Mouse (Mus musculus) midbrain, embryonic 15.5 days (tissue): ENCODE data around the gene Rreb1. TPM values are rescaled to one million over a fixed set of nuclear protein-coding genes. Genes with fewer than 3 reads are reported as not detected.

Experiments
- ATAC-seq: fragments of 200-750 bp; cut with Nextera tagmentation; replicated peaks from 2 replicates; pipeline ENCODE4 v1.8.0; 2017; ENCODE audit warnings: moderate TSS enrichment
- H3K27ac ChIP-seq: fragments of 300-500 bp; sonication (generic); 2 replicates; pipeline ENCODE4 v1.5.1; 2015; ENCODE audit warnings: mild to moderate bottlenecking, inconsistent platforms
- H3K27me3 ChIP-seq: fragments of 300-500 bp; sonication (generic); replicated peaks from 2 replicates; pipeline ENCODE4 v1.6.1; 2015; ENCODE audit warnings: inconsistent platforms
- H3K36me3 ChIP-seq: fragments of 300-500 bp; sonication (generic); replicated peaks from 2 replicates; pipeline ENCODE4 v1.6.1; 2015; ENCODE audit warnings: inconsistent platforms
- H3K4me1 ChIP-seq: fragments of 300-500 bp; sonication (generic); 2 replicates; pipeline ENCODE4 v1.6.1; 2015; ENCODE audit warnings: inconsistent platforms
- H3K4me2 ChIP-seq: fragments of 300-500 bp; sonication (generic); 2 replicates; pipeline ENCODE4 v1.6.1; 2015; ENCODE audit warnings: inconsistent platforms, mild to moderate bottlenecking, moderate library complexity
- H3K4me3 ChIP-seq: fragments of 300-500 bp; sonication (generic); 2 replicates; pipeline ENCODE4 v1.5.1; 2015; ENCODE audit warnings: mild to moderate bottlenecking, inconsistent platforms
- H3K9ac ChIP-seq: fragments of 300-500 bp; sonication (generic); 2 replicates; pipeline ENCODE4 v1.6.1; 2015; ENCODE audit warnings: mild to moderate bottlenecking, inconsistent platforms
- H3K9me3 ChIP-seq: fragments of 300-500 bp; sonication (generic); 2 replicates; pipeline ENCODE4 v1.6.1; 2016; ENCODE audit warnings: inconsistent platforms
- WGBS: fragments of 180-500 bp; shearing (Covaris S2); methylation state at CpG from one replicate; pipeline ENCODE4 v1.1.7; 2015; ENCODE audit warnings: mixed read lengths; 5-methylcytosine and 5-hydroxymethylcytosine counted together
- polyA plus RNA-seq: library from polyadenylated mRNA; unstranded; fragments of >200 nt; fragmentation: Nextera tagmentation; extraction: Ambion mirVana; gene quantifications from 2 replicates; pipeline ENCODE4 v1.2.1, GENCODE M21; 2015

Rreb1 gene
- polyA plus RNA-seq, 1 experiment from 2014 or later: 3.9 TPM

GRCm38 (mm10) chr13:37824331-37824920 lies 46.2 kb downstream of the Rreb1 start:
- no peaks in the 10 kb centered on the region for H3K9me3 ChIP-seq
- H3K4me1 ChIP-seq: peaks cover 33% of the 10 kb centered on the region
- no peak overlapping the region for H3K27ac ChIP-seq
- H3K36me3 ChIP-seq: no peaks in the 10 kb centered on the region
- H3K9ac ChIP-seq: no peak overlapping the region
- H3K4me3 ChIP-seq: no peak overlapping the region
- H3K27me3 ChIP-seq: peaks cover 49% of the 10 kb centered on the region
- H3K4me2 ChIP-seq: no peak overlapping the region; the same call in 1 of the 2 replicates
- ATAC-seq: no peak
- 39% methylated on average over 4 of the region's 4 CpGs for WGBS

GRCm38 (mm10) chr13:37824956-37825645 lies 46.9 kb downstream of the Rreb1 start:
- no peak overlapping the region for H3K27ac ChIP-seq
- peak overlapping the region; percentile 99 for H3K4me2 ChIP-seq
- H3K27me3 ChIP-seq: peaks cover 51% of the 10 kb centered on the region
- ATAC-seq: peak; percentile 12
- peak overlapping the region; percentile 48 for H3K4me3 ChIP-seq
- no peaks in the 10 kb centered on the region for H3K9me3 ChIP-seq
- H3K4me1 ChIP-seq: peaks cover 33% of the 10 kb centered on the region
- no peaks in the 10 kb centered on the region for H3K36me3 ChIP-seq
- 4% methylated on average over 27 of the region's 27 CpGs for WGBS
- H3K9ac ChIP-seq: peak overlapping the region; percentile 46

GRCm38 (mm10) chr13:37825646-37826280 lies 47.6 kb downstream of the Rreb1 start:
- WGBS: 0% methylated on average over 42 of the region's 43 CpGs
- peak; percentile 67 for ATAC-seq
- H3K36me3 ChIP-seq: no peaks in the 10 kb centered on the region
- peaks cover 51% of the 10 kb centered on the region for H3K27me3 ChIP-seq
- no peak overlapping the region for H3K27ac ChIP-seq
- H3K9ac ChIP-seq: peak overlapping the region; percentile 46
- H3K4me2 ChIP-seq: peak overlapping the region; percentile 99
- H3K9me3 ChIP-seq: no peaks in the 10 kb centered on the region
- H3K4me3 ChIP-seq: peak overlapping the region; percentile 48
- peaks cover 33% of the 10 kb centered on the region for H3K4me1 ChIP-seq

- peak overlapping the region; percentile 46 for H3K9ac ChIP-seq
- peak; percentile 70 for ATAC-seq
- H3K4me3 ChIP-seq: peak overlapping the region; percentile 48
- under 1% methylated on average over 65 of the region's 65 CpGs for WGBS
- peak overlapping the region; percentile 40; the same call in 1 of the 2 replicates for H3K27ac ChIP-seq
- H3K9me3 ChIP-seq: no peaks in the 10 kb centered on the region
- H3K4me1 ChIP-seq: peaks cover 33% of the 10 kb centered on the region
- H3K27me3 ChIP-seq: peaks cover 51% of the 10 kb centered on the region
- peak overlapping the region; percentile 99 for H3K4me2 ChIP-seq
- H3K36me3 ChIP-seq: no peaks in the 10 kb centered on the region
These were observed 48.2 kb downstream of the Rreb1 start for GRCm38 (mm10) chr13:37826281-37826993.

- Histone ChIP-seq H3K9me3 (no peaks in the 10 kb centered on the region), H3K36me3 (no peaks in the 10 kb centered on the region), H3K27me3 (peaks cover 51% of the 10 kb centered on the region), H3K4me2 (peak overlapping the region; percentile 99), H3K9ac (peak overlapping the region; percentile 46), H3K4me3 (peak overlapping the region; percentile 48), H3K4me1 (peaks cover 33% of the 10 kb centered on the region), H3K27ac (0 out of 2 replicates have a peak overlapping the region, but pooled peaks have one; percentile 40)
- ATAC-seq: no peak; the same call in 1 of the 2 replicates
- under 1% methylated on average over 35 of the region's 36 CpGs for WGBS
These were observed 48.7 kb downstream of the Rreb1 start for GRCm38 (mm10) chr13:37826994-37827262.

GRCm38 (mm10) chr13:37827263-37827995 lies 49.2 kb downstream of the Rreb1 start:
- peak; percentile 62 for ATAC-seq
- Histone ChIP-seq H3K4me3 (peak overlapping the region; percentile 48), H3K4me2 (peak overlapping the region; percentile 99), H3K27ac (no peak overlapping the region), H3K36me3 (no peaks in the 10 kb centered on the region), H3K4me1 (peaks cover 33% of the 10 kb centered on the region), H3K9ac (peak overlapping the region; percentile 46), H3K9me3 (no peaks in the 10 kb centered on the region), H3K27me3 (peaks cover 53% of the 10 kb centered on the region)
- 0% methylated on average over 69 of the region's 69 CpGs for WGBS

GRCm38 (mm10) chr13:37827996-37828579 lies 49.9 kb downstream of the Rreb1 start:
- H3K9ac ChIP-seq: no peak overlapping the region
- peak overlapping the region; percentile 48 for H3K4me3 ChIP-seq
- peak overlapping the region; percentile 99 for H3K4me2 ChIP-seq
- H3K27ac ChIP-seq: no peak overlapping the region
- WGBS: 3% methylated on average over 13 of the region's 13 CpGs
- ATAC-seq: no peak
- H3K27me3 ChIP-seq: peaks cover 54% of the 10 kb centered on the region
- H3K9me3 ChIP-seq: no peaks in the 10 kb centered on the region
- H3K36me3 ChIP-seq: no peaks in the 10 kb centered on the region
- peaks cover 33% of the 10 kb centered on the region for H3K4me1 ChIP-seq

- 11% methylated on average over 6 of the region's 6 CpGs for WGBS
- no peak overlapping the region for H3K9ac ChIP-seq
- peaks cover 54% of the 10 kb centered on the region for H3K27me3 ChIP-seq
- no peak overlapping the region for H3K4me2 ChIP-seq
- no peaks in the 10 kb centered on the region for H3K9me3 ChIP-seq
- no peak overlapping the region for H3K4me3 ChIP-seq
- no peaks in the 10 kb centered on the region for H3K36me3 ChIP-seq
- H3K27ac ChIP-seq: no peak overlapping the region
- no peak for ATAC-seq
- peaks cover 33% of the 10 kb centered on the region for H3K4me1 ChIP-seq
These were observed 50.7 kb downstream of the Rreb1 start for GRCm38 (mm10) chr13:37828928-37829327.

GRCm38 (mm10) chr13:37830256-37830655 lies 52.1 kb downstream of the Rreb1 start:
- no peak for ATAC-seq
- Histone ChIP-seq H3K4me1 (peaks cover 30% of the 10 kb centered on the region), H3K9me3 (no peaks in the 10 kb centered on the region), H3K4me2 (no peak overlapping the region), H3K27me3 (peaks cover 42% of the 10 kb centered on the region), H3K9ac (no peak overlapping the region), H3K36me3 (no peaks in the 10 kb centered on the region), H3K4me3 (no peak overlapping the region), H3K27ac (no peak overlapping the region)
- WGBS: 68% methylated on average over 2 of the region's 2 CpGs

GRCm38 (mm10) chr13:37830874-37831311 lies 52.7 kb downstream of the Rreb1 start:
- H3K9ac ChIP-seq: no peak overlapping the region
- H3K9me3 ChIP-seq: no peaks in the 10 kb centered on the region
- no peak overlapping the region for H3K4me2 ChIP-seq
- no peak overlapping the region for H3K27ac ChIP-seq
- H3K27me3 ChIP-seq: peaks cover 36% of the 10 kb centered on the region
- WGBS: 35% methylated on average over 4 of the region's 4 CpGs
- H3K4me1 ChIP-seq: peaks cover 23% of the 10 kb centered on the region
- H3K36me3 ChIP-seq: no peaks in the 10 kb centered on the region
- no peak for ATAC-seq
- H3K4me3 ChIP-seq: no peak overlapping the region

GRCm38 (mm10) chr13:37832481-37832880 lies 54.3 kb downstream of the Rreb1 start:
- Histone ChIP-seq H3K9ac (no peak overlapping the region), H3K9me3 (no peaks in the 10 kb centered on the region), H3K27ac (no peak overlapping the region), H3K27me3 (peaks cover 22% of the 10 kb centered on the region), H3K36me3 (no peaks in the 10 kb centered on the region), H3K4me3 (no peak overlapping the region), H3K4me1 (peaks cover 9% of the 10 kb centered on the region), H3K4me2 (no peak overlapping the region)
- WGBS: 35% methylated on average over 5 of the region's 5 CpGs
- ATAC-seq: no peak
